ENCODE assay signal across 7 mouse cellular contexts in the genomic region with DNA sequence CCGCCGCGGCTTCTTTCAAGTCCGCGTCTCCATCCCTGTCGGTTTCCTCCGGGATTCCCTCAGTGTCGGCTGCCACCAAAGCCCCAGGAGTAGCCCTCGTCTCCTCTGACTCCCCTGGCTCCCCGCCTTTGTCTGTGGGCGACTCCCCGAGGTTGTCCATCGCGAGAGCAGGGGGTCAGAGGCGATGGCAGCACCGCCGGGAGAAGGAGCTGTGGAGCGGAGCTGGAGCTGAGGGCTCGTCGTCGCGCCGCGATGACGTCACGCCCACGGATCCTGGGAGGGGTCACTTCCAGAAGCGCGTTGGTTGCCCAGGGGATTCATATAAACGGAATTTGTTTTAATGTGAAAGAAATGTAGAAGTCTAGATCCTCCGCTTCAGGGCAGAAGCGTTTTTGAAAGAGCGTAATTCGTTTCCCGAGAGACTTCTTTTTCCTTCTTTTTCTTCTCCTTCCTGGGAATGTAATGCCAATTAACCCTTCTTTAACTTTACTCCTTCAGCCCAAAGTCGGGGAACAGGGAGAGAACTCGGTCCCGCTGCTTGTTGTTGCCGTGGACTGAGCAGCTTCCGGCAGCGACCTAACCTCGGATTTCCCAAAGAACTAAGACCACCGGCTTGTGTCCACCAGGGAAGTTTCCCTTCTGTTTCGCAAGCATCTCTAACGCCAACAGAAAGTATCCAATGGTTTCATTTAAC. TPM values are rescaled to one million over a fixed set of nuclear protein-coding genes. Genes with fewer than 3 reads are reported as not detected.
DNase-seq lines count a peak whose midpoint lies in the region; ATAC-seq lines count a peak whose summit lies in the region.

No protein-coding gene starts in this region.

- H3K4me2 ChIP-seq in intestine, embryonic 16.5 days (ENCODE audit: low read depth, low read length), result peak overlapping the region; percentile 96
- peak overlapping the region; percentile 75 for H3K4me2 ChIP-seq in midbrain, embryonic 11.5 days

- DNase-seq in adrenal gland, adult 2 months, result peak; percentile 97
- peak; percentile 89 for DNase-seq in embryo, embryonic 11.5 days (ENCODE audit: low read depth, low spot score)
- DNase-seq in gastrocnemius, postnatal 4 days (ENCODE audit: low spot score in 2 of 2), result peak; percentile 92
- DNase-seq in left cerebral cortex, postnatal 36 days (ENCODE audit: low spot score in 2 of 2), result peak; percentile 95 to 97
- DNase-seq in midbrain, embryonic 11.5 days (ENCODE audit: low spot score, missing footprints), result peak; percentile 100
- peak; percentile 92 for DNase-seq in skeletal muscle tissue, adult 2 months (ENCODE audit: low read depth, low spot score)

- peak overlapping the region; percentile 78 for H3K4me3 ChIP-seq in intestine, embryonic 16.5 days (ENCODE audit: low read length)
- peak overlapping the region; percentile 81 for H3K4me3 ChIP-seq in midbrain, embryonic 11.5 days (ENCODE audit: low read depth, low read length)

- H3K27me3 ChIP-seq in intestine, embryonic 16.5 days (replicated peaks; ENCODE audit: control insufficient read depth, insufficient read depth, low read length), result no peaks in the 10 kb centered on the region
- H3K27me3 ChIP-seq in midbrain, embryonic 11.5 days (ENCODE audit: control insufficient read depth, insufficient read depth, low read length), result no peaks in the 10 kb centered on the region

- peak overlapping the region; percentile 85 for H3K9ac ChIP-seq in intestine, embryonic 16.5 days (ENCODE audit: low read depth, low read length)
- peak overlapping the region; percentile 89 for H3K9ac ChIP-seq in midbrain, embryonic 11.5 days (ENCODE audit: low read length)

- no peaks in the 10 kb centered on the region for H3K9me3 ChIP-seq in intestine, embryonic 16.5 days (ENCODE audit: control insufficient read depth, low read length)
- no peaks in the 10 kb centered on the region for H3K9me3 ChIP-seq in midbrain, embryonic 11.5 days (ENCODE audit: control insufficient read depth, low read length)

- peaks cover 4% of the 10 kb centered on the region for H3K36me3 ChIP-seq in intestine, embryonic 16.5 days (ENCODE audit: control insufficient read depth, insufficient read depth, low read length)
- H3K36me3 ChIP-seq in midbrain, embryonic 11.5 days (ENCODE audit: control insufficient read depth, insufficient read depth, low read length), result peaks cover 2% of the 10 kb centered on the region; the same call in 1 of the 2 replicates

- under 1% methylated on average over 45 of the region's 45 CpGs for WGBS in intestine, embryonic 16.5 days
- under 1% methylated on average over 45 of the region's 45 CpGs for WGBS in midbrain, embryonic 11.5 days

- peak overlapping the region; percentile 49 for H3K27ac ChIP-seq in intestine, embryonic 16.5 days (ENCODE audit: low read length)
- H3K27ac ChIP-seq in midbrain, embryonic 11.5 days (ENCODE audit: low read depth, low read length), result no peak overlapping the region; the same call in 1 of the 2 replicates

- ATAC-seq in intestine, embryonic 16.5 days, result peak; percentile 34
- ATAC-seq in midbrain, embryonic 11.5 days (ENCODE audit: low FRiP score), result peak; percentile 58

- peaks cover 25% of the 10 kb centered on the region for H3K4me1 ChIP-seq in intestine, embryonic 16.5 days (ENCODE audit: control insufficient read depth, insufficient read depth, low read length)
- H3K4me1 ChIP-seq in midbrain, embryonic 11.5 days (ENCODE audit: control insufficient read depth, insufficient read depth, low read length), result peaks cover 14% of the 10 kb centered on the region

- intact Hi-C loops in left cerebral cortex, postnatal 36 days (cut with DNase I), result loop anchor here (5.0 kb wide), 2 partner anchors 65 to 70 kb away; no protein-coding TSS in a partner anchor

RNA-seq across cellular contexts. Expression of a gene that starts 1.4 kb away (rescaled TPM):
- 10 to 100 TPM; 23.5 to 24.9 TPM for total RNA-seq in adrenal gland, adult 2 months (2021)
- 41.3 and 44.8 TPM in 2 replicates for polyA plus RNA-seq in adrenal gland, adult 2 months (2012; rRNA removed)
- 10 to 100 TPM; 38.3 to 40.1 TPM for total RNA-seq in gastrocnemius, postnatal 4 days (2021)
- polyA plus RNA-seq in intestine, embryonic 16.5 days (2015; fragmentation: Nextera tagmentation; extraction: Ambion mirVana), result 10.0 and 11.4 TPM in 2 replicates
- 10 to 100 TPM; 34.5 to 42.3 TPM for total RNA-seq in left cerebral cortex, postnatal 36 days (2021)
- polyA plus RNA-seq in midbrain, embryonic 11.5 days (2014; fragmentation: Nextera tagmentation; extraction: Ambion mirVana), result 22.5 and 23.7 TPM in 2 replicates

RNA-seq across cellular contexts. Expression of a gene that starts 2.0 kb away (rescaled TPM):
- 10 to 100 TPM; 17.7 to 30.9 TPM for total RNA-seq in adrenal gland, adult 2 months (2021)
- polyA plus RNA-seq in adrenal gland, adult 2 months (2012; rRNA removed), result 7.4 and 8.3 TPM in 2 replicates
- 10 to 100 TPM; 27.7 to 27.9 TPM for total RNA-seq in gastrocnemius, postnatal 4 days (2021)
- 41.5 and 51.6 TPM in 2 replicates for polyA plus RNA-seq in intestine, embryonic 16.5 days (2015; fragmentation: Nextera tagmentation; extraction: Ambion mirVana)
- 10 to 100 TPM; 47.2 to 47.7 TPM for total RNA-seq in left cerebral cortex, postnatal 36 days (2021)
- 95.0 and 103 TPM in 2 replicates for polyA plus RNA-seq in midbrain, embryonic 11.5 days (2014; fragmentation: Nextera tagmentation; extraction: Ambion mirVana)

RNA-seq across cellular contexts. Expression of a gene that starts 51.4 kb away (rescaled TPM):
- 10 to 100 TPM; 25.2 to 38.7 TPM for total RNA-seq in adrenal gland, adult 2 months (2021)
- polyA plus RNA-seq in adrenal gland, adult 2 months (2012; rRNA removed), result 14.1 and 15.0 TPM in 2 replicates
- total RNA-seq in gastrocnemius, postnatal 4 days (2021), result 10 to 100 TPM; 19.3 to 19.5 TPM
- 2.3 and 2.9 TPM in 2 replicates for polyA plus RNA-seq in intestine, embryonic 16.5 days (2015; fragmentation: Nextera tagmentation; extraction: Ambion mirVana)
- total RNA-seq in left cerebral cortex, postnatal 36 days (2021), result 10 to 100 TPM; 15.7 to 24.8 TPM
- 4.9 TPM in 2 replicates for polyA plus RNA-seq in midbrain, embryonic 11.5 days (2014; fragmentation: Nextera tagmentation; extraction: Ambion mirVana)
